28 mouse cellular contexts compared by ENCODE assay signal in the genomic region with DNA sequence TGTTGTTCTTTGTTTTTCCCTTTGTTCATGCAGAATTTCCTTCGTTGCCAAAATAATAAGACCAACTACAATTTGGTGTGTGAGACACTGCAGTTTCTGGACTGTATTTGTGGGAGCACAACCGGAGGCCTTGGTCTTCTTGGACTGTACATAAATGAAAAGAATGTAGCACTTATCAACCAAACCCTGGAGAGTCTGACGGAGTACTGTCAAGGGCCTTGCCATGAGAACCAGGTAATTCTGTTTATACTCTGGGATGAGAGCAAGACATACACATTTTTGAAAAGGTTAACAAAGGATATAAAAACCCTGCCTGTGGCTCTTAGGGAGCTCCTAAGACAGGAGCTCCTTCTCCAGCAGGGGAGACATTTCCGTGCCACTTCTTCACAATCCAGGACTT.
"Had no signal": no experiment of that assay in that cellular context is flagged by ENCODE, and none has a peak within 500 bp of the region (broad histone marks: within the 10 kb centered on the region; RNA-seq: fewer than 3 reads in every experiment).

No protein-coding gene starts in this region.

- H3K4me3 ChIP-seq: embryonic facial prominence, embryonic 10.5 days; embryonic facial prominence, embryonic 12.5 days; embryonic facial prominence, embryonic 13.5 days; embryonic facial prominence, embryonic 15.5 days; erythroblast, embryonic 14.5 days; forebrain, embryonic 10.5 days; forebrain, embryonic 12.5 days; forebrain, embryonic 13.5 days; forebrain, embryonic 15.5 days; gastrocnemius, adult 2 months; heart, adult 2 months had no signal

- H3K27ac ChIP-seq: embryonic facial prominence, embryonic 10.5 days; embryonic facial prominence, embryonic 12.5 days; embryonic facial prominence, embryonic 13.5 days; embryonic facial prominence, embryonic 15.5 days; forebrain, embryonic 10.5 days; forebrain, embryonic 12.5 days; forebrain, embryonic 13.5 days; forebrain, embryonic 15.5 days; gastrocnemius, adult 2 months; heart, adult 2 months had no signal

- DNase-seq: cerebellum, adult 8-10 months; cerebellum, adult 9-10 months; cerebellum, adult 9-11 months; cerebellum, postnatal 10 days; cerebellum, postnatal 14 days; cerebellum, postnatal 25 days; cerebellum, postnatal 36 days; embryo, embryonic 11 days; forebrain, postnatal 0 days; gastrocnemius, adult 2 months; gastrocnemius, postnatal 10 days; gastrocnemius, postnatal 14 days; gastrocnemius, postnatal 25 days; gastrocnemius, postnatal 36 days; heart, adult 11 months; heart, adult 18-20 months; heart, adult 2 months had no signal

- ATAC-seq: forebrain, embryonic 13.5 days; forebrain, embryonic 14.5 days; forebrain, embryonic 15.5 days; forebrain, embryonic 16.5 days; forebrain, postnatal 0 days had no signal

- H3K27me3 ChIP-seq: embryonic facial prominence, embryonic 12.5 days; embryonic facial prominence, embryonic 13.5 days; embryonic facial prominence, embryonic 15.5 days; forebrain, embryonic 12.5 days; forebrain, embryonic 13.5 days; forebrain, embryonic 15.5 days had no signal

- H3K9me3 ChIP-seq: embryonic facial prominence, embryonic 10.5 days; embryonic facial prominence, embryonic 12.5 days; embryonic facial prominence, embryonic 13.5 days; embryonic facial prominence, embryonic 15.5 days; forebrain, embryonic 10.5 days; forebrain, embryonic 12.5 days; forebrain, embryonic 13.5 days; forebrain, embryonic 15.5 days had no signal

- H3K36me3 ChIP-seq: forebrain, embryonic 12.5 days; forebrain, embryonic 15.5 days had no signal

- H3K9ac ChIP-seq: embryonic facial prominence, embryonic 12.5 days; embryonic facial prominence, embryonic 13.5 days; embryonic facial prominence, embryonic 15.5 days; forebrain, embryonic 12.5 days; forebrain, embryonic 13.5 days; forebrain, embryonic 15.5 days; forebrain, postnatal 0 days had no signal

- H3K4me2 ChIP-seq: embryonic facial prominence, embryonic 12.5 days; embryonic facial prominence, embryonic 13.5 days; embryonic facial prominence, embryonic 15.5 days; forebrain, embryonic 12.5 days; forebrain, embryonic 13.5 days; forebrain, embryonic 15.5 days had no signal

- H3K4me1 ChIP-seq: embryonic facial prominence, embryonic 10.5 days; embryonic facial prominence, embryonic 12.5 days; embryonic facial prominence, embryonic 13.5 days; embryonic facial prominence, embryonic 15.5 days; forebrain, embryonic 10.5 days; forebrain, embryonic 12.5 days; forebrain, embryonic 13.5 days; forebrain, embryonic 15.5 days had no signal
